Mouse (Mus musculus) kidney, postnatal 36 days (tissue): ENCODE results near the gene Gorab.

Experiments used
- DNase-seq, 2 experiments: peaks; one replicate each; pipeline ENCODE4 v3.0.0; 2021 to 2022; ENCODE audit warnings: mixed read lengths in 2 of 2

Gene Gorab

GRCm38 (mm10) chr1:163355626-163356156, 47.8 kb downstream of the Gorab start:
- DNase-seq: no peak

GRCm38 (mm10) chr1:163350988-163351387, 52.5 kb downstream of the Gorab start:
- no peak for DNase-seq

GRCm38 (mm10) chr1:163345541-163345940, 57.9 kb downstream of the Gorab start:
- DNase-seq: no peak

- DNase-seq: peak in 1 of 2 experiments; percentile 12
These were observed 58.5 kb downstream of the Gorab start for GRCm38 (mm10) chr1:163344931-163345330.

GRCm38 (mm10) chr1:163339219-163339561, 64.3 kb downstream of the Gorab start:
- DNase-seq: no peak

- DNase-seq: no peak
These were observed 64.8 kb downstream of the Gorab start for GRCm38 (mm10) chr1:163338525-163339218.

GRCm38 (mm10) chr1:163337821-163338220, 65.6 kb downstream of the Gorab start:
- no peak for DNase-seq
